Mouse (Mus musculus): ENCODE data around the gene Sit1. TPM values are rescaled to one million over a fixed set of nuclear protein-coding genes. Genes with fewer than 3 reads are reported as not detected.

The Sit1 gene
- polyA plus RNA-seq, 1 experiment, result not detected

GRCm38 (mm10) chr4:43477857-43478533 lies 5.5 kb downstream of the Sit1 start:
- no peaks in the 10 kb centered on the region; the same call in 1 of the 2 replicates for H3K4me1 ChIP-seq (ENCODE audit: control insufficient read depth, insufficient read depth, low read length)
- H3K27ac ChIP-seq (ENCODE audit: control insufficient read depth, insufficient read depth, low read depth, low read length, poor library complexity), result peak overlapping the region; percentile 70
- TF ChIP-seq CTCF (IDR thresholded peaks at IDR 0.05; ENCODE audit: control insufficient read depth, insufficient read depth, low read length) (peak; percentile 53; the same call in 1 of the 2 replicates), POLR2A (IDR thresholded peaks at IDR 0.05; ENCODE audit: borderline replicate concordance, control insufficient read depth, low read depth, low read length) (peak; percentile 57; the same call in 1 of the 2 replicates)
- WGBS, result 11% methylated on average over 11 of the region's 11 CpGs
- H3K4me3 ChIP-seq (replicated peaks; ENCODE audit: control insufficient read depth, low read depth, low read length), result peak overlapping the region; percentile 62

DNA sequence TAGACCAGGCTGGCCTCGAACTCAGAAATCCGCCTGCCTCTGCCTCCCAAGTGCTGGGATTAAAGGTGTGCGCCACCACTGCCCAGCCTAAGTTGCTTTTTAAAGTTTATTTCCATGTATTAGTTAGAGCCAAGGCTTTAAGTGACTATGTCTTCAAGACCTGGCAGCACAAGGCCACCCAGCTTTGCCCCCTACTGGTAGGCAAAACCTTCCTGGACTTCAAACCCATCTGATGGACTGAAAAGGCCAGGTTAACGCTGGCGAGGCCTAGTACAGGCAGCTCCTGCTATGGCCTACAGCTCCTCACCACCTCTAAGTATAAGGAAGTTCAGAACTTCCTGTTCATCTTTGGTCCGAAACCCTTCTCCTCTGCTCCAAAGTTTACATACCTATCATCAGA lies 6.9 kb downstream of the Sit1 start:
- Histone ChIP-seq H3K4me3 (replicated peaks; ENCODE audit: control insufficient read depth, low read depth, low read length) (no peak overlapping the region), H3K4me1 (ENCODE audit: control insufficient read depth, insufficient read depth, low read length) (no peaks in the 10 kb centered on the region; the same call in 1 of the 2 replicates), H3K27ac (ENCODE audit: control insufficient read depth, insufficient read depth, low read depth, low read length, poor library complexity) (peak overlapping the region; percentile 9; the same call in 1 of the 2 replicates)
- TF ChIP-seq CTCF (IDR thresholded peaks at IDR 0.05; ENCODE audit: control insufficient read depth, insufficient read depth, low read length) (peak; percentile 44), POLR2A (IDR thresholded peaks at IDR 0.05; ENCODE audit: borderline replicate concordance, control insufficient read depth, low read depth, low read length) (no peak)
- WGBS, result 55% methylated on average over 6 of the region's 6 CpGs

DNA sequence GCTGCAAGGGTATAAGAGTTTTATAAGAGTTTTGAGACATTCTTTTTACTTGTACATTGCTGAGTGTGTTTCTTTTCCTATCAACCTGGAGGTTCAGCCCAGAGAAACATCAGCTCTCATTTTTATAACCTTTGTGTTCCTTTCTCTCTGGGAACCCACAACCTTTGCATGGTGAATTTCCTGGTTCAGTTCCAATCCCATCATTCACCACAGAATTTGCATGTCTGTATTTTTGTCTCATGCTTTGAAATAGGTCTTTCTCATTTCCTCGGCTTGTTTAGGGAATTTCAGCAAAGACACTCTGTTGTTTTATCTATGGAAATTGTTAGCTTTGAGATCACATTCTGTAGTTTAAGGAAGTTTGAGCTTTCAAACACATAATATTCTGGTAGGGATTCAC lies 9.9 kb downstream of the Sit1 start:
- TF ChIP-seq CTCF (IDR thresholded peaks at IDR 0.05; ENCODE audit: control insufficient read depth, insufficient read depth, low read length), result no peak
- no peak for TF ChIP-seq POLR2A (IDR thresholded peaks at IDR 0.05; ENCODE audit: borderline replicate concordance, control insufficient read depth, low read depth, low read length)
- H3K27ac ChIP-seq (ENCODE audit: control insufficient read depth, insufficient read depth, low read depth, low read length, poor library complexity), result no peak overlapping the region
- no peaks in the 10 kb centered on the region; the same call in 1 of the 2 replicates for H3K4me1 ChIP-seq (ENCODE audit: control insufficient read depth, insufficient read depth, low read length)
- H3K4me3 ChIP-seq (replicated peaks; ENCODE audit: control insufficient read depth, low read depth, low read length), result no peak overlapping the region
- 6% methylated on average over 1 of the region's 1 CpGs for WGBS

GRCm38 (mm10) chr4:43470301-43470700 lies 13.2 kb downstream of the Sit1 start:
- H3K4me1 ChIP-seq (ENCODE audit: control insufficient read depth, insufficient read depth, low read length), result peaks cover 3% of the 10 kb centered on the region; the same call in 1 of the 2 replicates
- WGBS, result 85% methylated on average over 10 of the region's 10 CpGs
- TF ChIP-seq POLR2A (IDR thresholded peaks at IDR 0.05; ENCODE audit: borderline replicate concordance, control insufficient read depth, low read depth, low read length), result no peak
- no peak for TF ChIP-seq CTCF (IDR thresholded peaks at IDR 0.05; ENCODE audit: control insufficient read depth, insufficient read depth, low read length)

DNA sequence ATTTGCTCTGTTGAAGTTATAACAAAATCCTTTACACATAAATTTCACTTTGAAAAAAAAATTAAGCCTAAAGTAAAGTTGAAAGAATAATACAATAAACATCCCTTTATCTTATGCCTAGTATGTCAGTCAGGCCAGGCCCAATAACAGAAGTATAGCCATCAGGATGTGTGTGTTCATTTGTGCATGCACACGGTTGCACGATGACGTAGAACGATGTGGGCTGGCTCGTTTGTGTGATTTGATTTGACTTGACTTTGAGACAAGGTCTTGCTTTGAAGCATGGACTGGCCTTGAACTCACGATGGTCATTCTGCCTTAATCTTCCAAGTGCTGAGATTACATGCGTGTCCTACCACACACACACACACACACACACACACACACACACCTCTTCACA lies 16.7 kb downstream of the Sit1 start:
- Histone ChIP-seq H3K4me3 (replicated peaks; ENCODE audit: control insufficient read depth, low read depth, low read length) (no peak overlapping the region), H3K27ac (ENCODE audit: control insufficient read depth, insufficient read depth, low read depth, low read length, poor library complexity) (no peak overlapping the region), H3K4me1 (ENCODE audit: control insufficient read depth, insufficient read depth, low read length) (peaks cover 3% of the 10 kb centered on the region; the same call in 1 of the 2 replicates)
- no peak for TF ChIP-seq CTCF (IDR thresholded peaks at IDR 0.05; ENCODE audit: control insufficient read depth, insufficient read depth, low read length)
- no peak for TF ChIP-seq POLR2A (IDR thresholded peaks at IDR 0.05; ENCODE audit: borderline replicate concordance, control insufficient read depth, low read depth, low read length)
- 75% methylated on average over 7 of the region's 7 CpGs for WGBS

More at GRCm38 (mm10) chr4:43470301-43470700, 13.2 kb downstream of the Sit1 start:
- H3K27ac ChIP-seq (ENCODE audit: control insufficient read depth, insufficient read depth, low read depth, low read length, poor library complexity), result no peak overlapping the region
- no peak overlapping the region for H3K4me3 ChIP-seq (replicated peaks; ENCODE audit: control insufficient read depth, low read depth, low read length)

GRCm38 (mm10) chr4:43465935-43466334 lies 17.6 kb downstream of the Sit1 start:
- H3K4me3 ChIP-seq (replicated peaks; ENCODE audit: control insufficient read depth, low read depth, low read length), result no peak overlapping the region
- H3K27ac ChIP-seq (ENCODE audit: control insufficient read depth, insufficient read depth, low read depth, low read length, poor library complexity), result peak overlapping the region; percentile 18; the same call in 1 of the 2 replicates
- peaks cover 3% of the 10 kb centered on the region; the same call in 1 of the 2 replicates for H3K4me1 ChIP-seq (ENCODE audit: control insufficient read depth, insufficient read depth, low read length)
- TF ChIP-seq CTCF (IDR thresholded peaks at IDR 0.05; ENCODE audit: control insufficient read depth, insufficient read depth, low read length), result no peak
- TF ChIP-seq POLR2A (IDR thresholded peaks at IDR 0.05; ENCODE audit: borderline replicate concordance, control insufficient read depth, low read depth, low read length), result no peak
- 24% methylated on average over 6 of the region's 6 CpGs for WGBS

DNA sequence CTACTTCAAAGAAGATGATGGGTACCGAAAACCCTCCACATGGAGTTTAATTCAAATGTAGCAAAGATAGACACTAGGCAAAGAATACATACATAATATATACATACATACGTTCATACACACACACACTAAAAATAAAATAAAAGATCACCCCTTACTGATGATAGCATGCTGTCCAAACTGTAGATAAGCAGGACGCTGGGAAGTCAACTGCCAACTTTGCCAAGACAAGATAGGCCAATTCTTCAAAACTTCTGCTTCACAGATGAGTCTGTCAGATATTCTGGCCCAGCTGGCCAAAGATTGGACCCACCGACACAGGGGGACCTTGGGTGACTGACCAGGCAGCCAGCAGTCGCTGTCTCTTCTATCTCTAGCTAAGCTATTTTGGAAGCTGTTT lies 20.4 kb downstream of the Sit1 start:
- no peak overlapping the region for H3K4me3 ChIP-seq (replicated peaks; ENCODE audit: control insufficient read depth, low read depth, low read length)
- peaks cover 4% of the 10 kb centered on the region for H3K4me1 ChIP-seq (ENCODE audit: control insufficient read depth, insufficient read depth, low read length)
- no peak for TF ChIP-seq CTCF (IDR thresholded peaks at IDR 0.05; ENCODE audit: control insufficient read depth, insufficient read depth, low read length)
- no peak for TF ChIP-seq POLR2A (IDR thresholded peaks at IDR 0.05; ENCODE audit: borderline replicate concordance, control insufficient read depth, low read depth, low read length)
- 75% methylated on average over 5 of the region's 5 CpGs for WGBS
- no peak overlapping the region for H3K27ac ChIP-seq (ENCODE audit: control insufficient read depth, insufficient read depth, low read depth, low read length, poor library complexity)

DNA sequence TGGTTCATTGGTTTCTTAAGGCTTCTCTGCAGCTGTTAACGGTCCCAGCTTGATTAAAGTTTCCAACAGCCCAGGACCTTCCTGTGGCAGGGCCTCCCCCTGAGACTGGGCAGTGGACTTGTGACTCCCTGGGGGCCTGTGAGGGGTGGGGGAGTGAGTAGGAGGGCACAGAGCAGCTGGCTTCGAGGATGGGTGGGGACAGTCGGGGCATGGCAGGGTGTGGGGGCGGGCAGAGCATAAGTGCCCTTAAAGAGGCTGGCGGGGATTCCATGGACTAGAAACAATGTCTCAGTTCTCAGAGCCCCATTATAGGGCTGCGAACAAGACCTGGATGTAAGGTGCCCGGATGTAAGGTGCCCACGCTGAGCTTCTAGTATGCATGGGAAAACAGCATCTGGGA lies 26.4 kb downstream of the Sit1 start:
- TF ChIP-seq CTCF (IDR thresholded peaks at IDR 0.05; ENCODE audit: control insufficient read depth, insufficient read depth, low read length) (no peak), POLR2A (IDR thresholded peaks at IDR 0.05; ENCODE audit: borderline replicate concordance, control insufficient read depth, low read depth, low read length) (no peak)
- 11% methylated on average over 8 of the region's 8 CpGs for WGBS
- peaks cover 5% of the 10 kb centered on the region for H3K4me1 ChIP-seq (ENCODE audit: control insufficient read depth, insufficient read depth, low read length)
- H3K4me3 ChIP-seq (replicated peaks; ENCODE audit: control insufficient read depth, low read depth, low read length), result no peak overlapping the region
- H3K27ac ChIP-seq (ENCODE audit: control insufficient read depth, insufficient read depth, low read depth, low read length, poor library complexity), result peak overlapping the region; percentile 83
